Mouse (Mus musculus) thymus, adult 2 months (tissue): ENCODE results near the gene Pkd1. TPM values are rescaled to one million over a fixed set of nuclear protein-coding genes. Genes with fewer than 3 reads are reported as not detected.

ENCODE experiments used
- DNase-seq: peaks from one replicate; pipeline ENCODE4 v3.0.0; 2021
- H3K27ac ChIP-seq: fragments of 200-500 bp; 2 replicates; pipeline ENCODE4 v1.5.1; 2012; ENCODE audit warnings: low read length, control low read depth; ENCODE audit not compliant: control insufficient read depth, insufficient read depth
- H3K27me3 ChIP-seq: fragments of 200-500 bp; 2 replicates; pipeline ENCODE4 v1.6.1; 2012; ENCODE audit warnings: mild to moderate bottlenecking, low read length, moderate library complexity, mixed read lengths; ENCODE audit not compliant: control insufficient read depth, insufficient read depth
- H3K36me3 ChIP-seq: fragments of 200-500 bp; 2 replicates; pipeline ENCODE4 v1.6.1; 2012; ENCODE audit warnings: mild to moderate bottlenecking, low read length, moderate library complexity; ENCODE audit not compliant: control insufficient read depth, insufficient read depth
- H3K4me1 ChIP-seq: fragments of 200-500 bp; replicated peaks from 2 replicates; pipeline ENCODE4 v1.6.1; 2012; ENCODE audit warnings: low read length; ENCODE audit not compliant: control insufficient read depth, insufficient read depth
- H3K4me3 ChIP-seq: fragments of 200-500 bp; 2 replicates; pipeline ENCODE4 v1.5.1; 2012; ENCODE audit warnings: mild to moderate bottlenecking, low read length, control low read depth, moderate library complexity; ENCODE audit not compliant: control insufficient read depth, insufficient read depth
- CTCF ChIP-seq: fragments of 200-500 bp; IDR thresholded peaks from 2 replicates; pipeline ENCODE4 v1.5.1; 2012; ENCODE audit warnings: mild to moderate bottlenecking, control low read depth, low read length, moderate library complexity, borderline replicate concordance; ENCODE audit not compliant: control insufficient read depth, poor library complexity, insufficient read depth; ENCODE audit errors: extremely low read depth
- POLR2A ChIP-seq: fragments of 200-500 bp; IDR thresholded peaks from 2 replicates; pipeline ENCODE4 v1.6.1; 2012; ENCODE audit warnings: mild to moderate bottlenecking, low read length, control low read depth, moderate library complexity; ENCODE audit not compliant: control insufficient read depth, poor library complexity, insufficient read depth; ENCODE audit errors: extremely low read depth
- WGBS: fragments of 180-500 bp; shearing (Covaris S2); methylation state at CpG from one replicate; pipeline ENCODE4 v1.1.7; 2018; 5-methylcytosine and 5-hydroxymethylcytosine counted together
- polyA plus RNA-seq: library from polyadenylated mRNA; depleted of rRNA; stranded (reverse); fragments of >200 nt; gene quantifications from 2 replicates; pipeline ENCODE4 v1.2.3, GENCODE M21; 2012; rRNA removed

The Pkd1 gene
- polyA plus RNA-seq, 1 experiment, result 92.8 TPM

- H3K27me3 ChIP-seq, result no peaks in the 10 kb centered on the region
- H3K27ac ChIP-seq, result no peak overlapping the region
- DNase-seq, result no peak
- TF ChIP-seq POLR2A (no peak), CTCF (no peak)
- no peaks in the 10 kb centered on the region for H3K4me1 ChIP-seq
- H3K4me3 ChIP-seq, result no peak overlapping the region
- WGBS, result 97% methylated on average over 15 of the region's 15 CpGs
- no peaks in the 10 kb centered on the region for H3K36me3 ChIP-seq
These were observed 90.9 kb downstream of the Pkd1 start for GRCm38 (mm10) chr17:24640581-24640980.

- DNase-seq, result no peak
- no peaks in the 10 kb centered on the region for H3K27me3 ChIP-seq
- no peaks in the 10 kb centered on the region for H3K36me3 ChIP-seq
- no peak for TF ChIP-seq CTCF
- TF ChIP-seq POLR2A, result no peak
- H3K27ac ChIP-seq, result no peak overlapping the region
- WGBS, result 97% methylated on average over 14 of the region's 14 CpGs
- no peak overlapping the region for H3K4me3 ChIP-seq
- no peaks in the 10 kb centered on the region for H3K4me1 ChIP-seq
These were observed 92.3 kb downstream of the Pkd1 start for GRCm38 (mm10) chr17:24641944-24642343.

GRCm38 (mm10) chr17:24642791-24643343 lies 93.2 kb downstream of the Pkd1 start:
- H3K36me3 ChIP-seq, result no peaks in the 10 kb centered on the region
- TF ChIP-seq CTCF (no peak), POLR2A (no peak)
- WGBS, result 89% methylated on average over 6 of the region's 6 CpGs
- DNase-seq, result no peak
- no peak overlapping the region for H3K4me3 ChIP-seq
- H3K27me3 ChIP-seq, result no peaks in the 10 kb centered on the region
- no peaks in the 10 kb centered on the region for H3K4me1 ChIP-seq
- H3K27ac ChIP-seq, result no peak overlapping the region

- no peak for TF ChIP-seq CTCF
- no peak for TF ChIP-seq POLR2A
- DNase-seq, result no peak
- Histone ChIP-seq H3K36me3 (no peaks in the 10 kb centered on the region), H3K4me3 (no peak overlapping the region), H3K4me1 (no peaks in the 10 kb centered on the region), H3K27me3 (no peaks in the 10 kb centered on the region; the same call in 1 of the 2 replicates), H3K27ac (no peak overlapping the region)
- 87% methylated on average over 7 of the region's 7 CpGs for WGBS
These were observed 94.5 kb downstream of the Pkd1 start for GRCm38 (mm10) chr17:24644030-24644715.

GRCm38 (mm10) chr17:24644875-24645721 lies 95.5 kb downstream of the Pkd1 start:
- Histone ChIP-seq H3K27me3 (no peaks in the 10 kb centered on the region; the same call in 1 of the 2 replicates), H3K4me3 (no peak overlapping the region), H3K27ac (no peak overlapping the region), H3K4me1 (peaks cover 7% of the 10 kb centered on the region), H3K36me3 (no peaks in the 10 kb centered on the region)
- 91% methylated on average over 9 of the region's 9 CpGs for WGBS
- no peak for DNase-seq
- TF ChIP-seq CTCF (no peak), POLR2A (no peak)

GRCm38 (mm10) chr17:24645916-24646315 lies 96.3 kb downstream of the Pkd1 start:
- Histone ChIP-seq H3K4me3 (no peak overlapping the region), H3K36me3 (no peaks in the 10 kb centered on the region), H3K27me3 (no peaks in the 10 kb centered on the region; the same call in 1 of the 2 replicates), H3K4me1 (peaks cover 10% of the 10 kb centered on the region), H3K27ac (no peak overlapping the region)
- no peak for DNase-seq
- 92% methylated on average over 3 of the region's 3 CpGs for WGBS
- TF ChIP-seq POLR2A (no peak), CTCF (no peak)

Other genes starting within 250 kb of the Pkd1 start
- gene Abca17, start 198.8 kb upstream of the Pkd1 start, polyA plus RNA-seq, result 0.06 and 0.13 TPM in 2 replicates
- 33.9 and 34.8 TPM in 2 replicates for gene Abca3, start 197.9 kb upstream of the Pkd1 start, polyA plus RNA-seq
- gene Rnps1, start 135.3 kb upstream of the Pkd1 start, polyA plus RNA-seq, result 241 and 251 TPM in 2 replicates
- 41.6 and 57.0 TPM in 2 replicates for gene Eci1, start 123.2 kb upstream of the Pkd1 start, polyA plus RNA-seq
- 11.3 and 18.2 TPM in 2 replicates for gene Dnase1l2, start 106.7 kb upstream of the Pkd1 start, polyA plus RNA-seq
- 166 and 188 TPM in 2 replicates for gene E4f1, start 79.5 kb upstream of the Pkd1 start, polyA plus RNA-seq
- gene Pgp, start 79.4 kb upstream of the Pkd1 start, polyA plus RNA-seq, result 58.8 and 65.4 TPM in 2 replicates
- gene Bricd5, start 76.0 kb upstream of the Pkd1 start, polyA plus RNA-seq, result 0.57 and 0.97 TPM in 2 replicates
- 78.9 and 84.5 TPM in 2 replicates for gene Mlst8, start 70.8 kb upstream of the Pkd1 start, polyA plus RNA-seq
- 0.15 and 0.20 TPM in 2 replicates for gene Caskin1, start 61.2 kb upstream of the Pkd1 start, polyA plus RNA-seq
- 339 and 362 TPM in 2 replicates for gene Traf7, start 21.9 kb upstream of the Pkd1 start, polyA plus RNA-seq
- 1.6 and 1.9 TPM in 2 replicates for gene Rab26, start 15.6 kb upstream of the Pkd1 start, polyA plus RNA-seq
- 163 and 173 TPM in 2 replicates for gene Tsc2, start 82.8 kb downstream of the Pkd1 start, polyA plus RNA-seq
- gene Nthl1, start 82.8 kb downstream of the Pkd1 start, polyA plus RNA-seq, result 9.7 and 9.8 TPM in 2 replicates
- 13.5 and 19.6 TPM in 2 replicates for gene Slc9a3r2, start 100.5 kb downstream of the Pkd1 start, polyA plus RNA-seq
- gene Npw, start 108.6 kb downstream of the Pkd1 start, polyA plus RNA-seq, result 0.35 and 0.64 TPM in 2 replicates
- 118 and 123 TPM in 2 replicates for gene Zfp598, start 119.9 kb downstream of the Pkd1 start, polyA plus RNA-seq
- gene Syngr3, start 140.1 kb downstream of the Pkd1 start, polyA plus RNA-seq, result 0.29 and 0.32 TPM in 2 replicates
- 24.3 and 33.3 TPM in 2 replicates for gene Gfer, start 146.3 kb downstream of the Pkd1 start, polyA plus RNA-seq
- gene Noxo1, start 146.4 kb downstream of the Pkd1 start, polyA plus RNA-seq, result 10.5 and 10.8 TPM in 2 replicates
- gene Tbl3, start 157.8 kb downstream of the Pkd1 start, polyA plus RNA-seq, result 109 and 120 TPM in 2 replicates
- gene Rnf151, start 168.2 kb downstream of the Pkd1 start, polyA plus RNA-seq, result 0.88 and 0.96 TPM in 2 replicates
- 3,358 and 3,484 TPM in 2 replicates for gene Rps2, start 168.3 kb downstream of the Pkd1 start, polyA plus RNA-seq
- 237 and 291 TPM in 2 replicates for gene Ndufb10, start 174.6 kb downstream of the Pkd1 start, polyA plus RNA-seq
- 0.20 and 7.2 TPM in 2 replicates for gene Rpl3l, start 178.0 kb downstream of the Pkd1 start, polyA plus RNA-seq
- 90.7 and 91.5 TPM in 2 replicates for gene Msrb1, start 186.8 kb downstream of the Pkd1 start, polyA plus RNA-seq
- gene Hs3st6, start 203.2 kb downstream of the Pkd1 start, polyA plus RNA-seq, result 15.5 and 15.6 TPM in 2 replicates